Mouse (Mus musculus): ENCODE results near the gene Trio. TPM values are rescaled to one million over a fixed set of nuclear protein-coding genes. Genes with fewer than 3 reads are reported as not detected.
A peak's percentile ranks its signal among the peaks of the same experiment; 100 is the strongest.

Gene Trio
- total and polyA plus RNA-seq, 2 experiments from 2014 or later: 21.9 to 214 TPM

DNA sequence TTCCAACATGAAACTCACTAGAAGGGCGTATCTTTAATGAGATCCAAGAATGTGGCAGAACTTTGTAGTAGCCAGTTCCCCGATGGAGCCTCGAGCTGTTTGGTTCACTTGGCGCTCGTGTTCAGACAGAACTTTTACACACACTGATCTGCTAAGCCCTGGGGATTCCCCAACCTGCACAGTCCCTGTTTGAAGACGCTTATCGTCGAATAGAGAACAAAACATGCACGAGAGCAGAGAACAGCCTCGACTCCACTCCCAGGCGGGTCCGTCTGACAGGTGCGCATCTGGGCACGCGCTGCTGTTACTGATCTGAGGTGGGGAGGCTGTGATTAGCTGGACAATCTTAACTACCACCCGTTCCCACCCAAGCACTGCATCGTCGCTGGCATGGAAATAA, 98.7 kb downstream of the Trio start:
- Histone ChIP-seq H3K4me3 (ENCODE audit: low read depth, low read length) (no peak overlapping the region), H3K9me3 (ENCODE audit: low read length) (no peaks in the 10 kb centered on the region), H3K27me3 (ENCODE audit: insufficient read depth, low read length) (no peaks in the 10 kb centered on the region), H3K9ac (no peak overlapping the region), H3K27ac (ENCODE audit: low read depth, low read length) (no peak overlapping the region), H3K36me3 (ENCODE audit: insufficient read depth) (no peaks in the 10 kb centered on the region), H3K4me2 (ENCODE audit: low read depth) (no peak overlapping the region), H3K4me1 (ENCODE audit: insufficient read depth) (peaks cover 16% of the 10 kb centered on the region)
- TF ChIP-seq CTCF (IDR thresholded peaks at IDR 0.05; ENCODE audit: low read depth): no peak
- DNase-seq (no peak), ATAC-seq (no peak)
- 72% methylated on average over 18 of the region's 18 CpGs for WGBS

DNA sequence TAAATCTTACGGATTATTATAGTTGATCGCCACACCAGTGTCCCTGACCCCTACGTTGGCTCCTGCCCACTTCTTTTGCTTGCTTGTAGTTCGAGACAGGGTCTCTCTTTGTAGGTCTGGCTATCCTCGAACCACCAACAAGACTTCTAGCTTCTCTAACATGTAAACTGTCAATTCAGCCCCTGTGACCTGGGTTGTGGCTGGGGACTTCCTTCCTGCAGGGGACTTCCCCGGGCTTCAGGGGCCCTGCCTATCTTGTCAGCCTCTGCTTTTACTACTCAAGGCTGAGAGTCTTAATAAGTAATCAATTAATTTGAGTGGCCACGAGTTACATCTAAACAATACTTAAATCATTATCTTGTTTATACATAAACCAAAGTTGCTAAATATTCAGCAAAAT, 99.2 kb downstream of the Trio start:
- no peak overlapping the region for H3K4me2 ChIP-seq (ENCODE audit: low read depth)
- no peaks in the 10 kb centered on the region for H3K27me3 ChIP-seq (ENCODE audit: insufficient read depth, low read length)
- H3K9ac ChIP-seq: no peak overlapping the region
- no peak overlapping the region for H3K27ac ChIP-seq (ENCODE audit: low read depth, low read length)
- ATAC-seq (no peak), DNase-seq (no peak)
- WGBS: 78% methylated on average over 7 of the region's 7 CpGs
- H3K9me3 ChIP-seq (ENCODE audit: low read length): no peaks in the 10 kb centered on the region
- H3K4me1 ChIP-seq (ENCODE audit: insufficient read depth): peaks cover 16% of the 10 kb centered on the region
- H3K4me3 ChIP-seq (ENCODE audit: low read depth, low read length): no peak overlapping the region
- H3K36me3 ChIP-seq (ENCODE audit: insufficient read depth): no peaks in the 10 kb centered on the region
- no peak for TF ChIP-seq CTCF (IDR thresholded peaks at IDR 0.05; ENCODE audit: low read depth)

DNA sequence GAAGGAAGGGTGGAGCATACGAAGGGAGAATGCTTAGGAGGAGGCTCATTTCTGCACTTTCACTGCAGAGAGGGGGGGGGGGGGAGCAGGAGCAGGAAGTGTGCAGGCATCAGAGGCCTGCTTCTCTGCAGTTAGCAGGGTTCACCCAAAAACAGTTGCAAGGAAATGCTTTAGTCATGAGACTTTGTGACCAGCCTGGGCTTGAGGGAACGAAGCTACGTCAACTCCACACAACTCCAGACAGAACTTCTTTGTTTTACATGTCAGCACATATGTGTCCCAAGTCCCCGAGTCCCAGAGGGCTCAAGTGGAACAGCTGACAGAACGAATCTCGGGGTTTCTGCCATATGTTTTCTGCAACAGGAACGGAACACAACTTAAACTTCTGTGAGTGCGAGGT, 99.8 kb downstream of the Trio start:
- 38% methylated on average over 8 of the region's 8 CpGs for WGBS
- DNase-seq: no peak
- no peak for TF ChIP-seq CTCF (IDR thresholded peaks at IDR 0.05; ENCODE audit: low read depth)
- H3K27ac ChIP-seq (ENCODE audit: low read depth, low read length): peak overlapping the region; percentile 30; the same call in 1 of the 2 replicates
- H3K4me3 ChIP-seq (ENCODE audit: low read depth, low read length): no peak overlapping the region
- H3K9me3 ChIP-seq (ENCODE audit: low read length): no peaks in the 10 kb centered on the region
- no peak for ATAC-seq
- no peak overlapping the region for H3K9ac ChIP-seq
- no peaks in the 10 kb centered on the region for H3K36me3 ChIP-seq (ENCODE audit: insufficient read depth)
- H3K4me2 ChIP-seq (ENCODE audit: low read depth): no peak overlapping the region
- H3K27me3 ChIP-seq (ENCODE audit: insufficient read depth, low read length): no peaks in the 10 kb centered on the region
- H3K4me1 ChIP-seq (ENCODE audit: insufficient read depth): peaks cover 16% of the 10 kb centered on the region

DNA sequence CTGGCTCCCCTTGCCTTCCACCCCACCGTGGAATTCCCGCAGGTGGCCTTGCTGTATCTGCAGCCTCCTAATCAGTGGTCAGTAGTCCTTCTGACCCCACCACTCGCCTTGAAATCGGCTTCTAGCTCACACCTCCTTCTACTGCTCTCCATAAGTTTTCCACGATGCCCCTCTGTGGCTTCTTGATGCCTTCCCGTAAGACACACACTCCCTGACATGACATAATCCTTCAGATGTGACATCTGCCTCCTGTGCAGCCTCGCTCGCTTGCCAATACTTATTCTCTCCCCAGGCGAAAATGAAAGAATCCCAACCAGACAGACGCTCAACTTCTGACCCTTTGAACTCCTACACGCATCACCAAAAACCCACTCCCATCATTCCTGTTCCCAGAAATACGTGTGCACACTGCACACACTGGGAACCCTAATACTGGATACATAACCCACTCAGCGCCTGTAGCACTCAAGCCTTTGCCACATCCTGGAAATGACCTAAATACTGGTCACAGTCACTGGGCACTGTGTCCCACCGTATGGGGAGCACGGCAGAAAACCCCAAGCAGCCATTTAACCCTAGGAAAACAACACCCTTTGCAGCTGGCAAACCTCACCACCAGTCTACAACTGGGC, 100.5 kb downstream of the Trio start:
- no peak overlapping the region for H3K4me3 ChIP-seq (ENCODE audit: low read depth, low read length)
- 35% methylated on average over 15 of the region's 15 CpGs for WGBS
- ATAC-seq (no peak), DNase-seq (no peak)
- no peaks in the 10 kb centered on the region for H3K27me3 ChIP-seq (ENCODE audit: insufficient read depth, low read length)
- no peaks in the 10 kb centered on the region for H3K36me3 ChIP-seq (ENCODE audit: insufficient read depth)
- H3K9me3 ChIP-seq (ENCODE audit: low read length): no peaks in the 10 kb centered on the region
- no peak overlapping the region for H3K27ac ChIP-seq (ENCODE audit: low read depth, low read length)
- TF ChIP-seq CTCF (IDR thresholded peaks at IDR 0.05; ENCODE audit: low read depth): no peak
- peaks cover 16% of the 10 kb centered on the region for H3K4me1 ChIP-seq (ENCODE audit: insufficient read depth)
- H3K4me2 ChIP-seq (ENCODE audit: low read depth): no peak overlapping the region
- H3K9ac ChIP-seq: no peak overlapping the region

DNA sequence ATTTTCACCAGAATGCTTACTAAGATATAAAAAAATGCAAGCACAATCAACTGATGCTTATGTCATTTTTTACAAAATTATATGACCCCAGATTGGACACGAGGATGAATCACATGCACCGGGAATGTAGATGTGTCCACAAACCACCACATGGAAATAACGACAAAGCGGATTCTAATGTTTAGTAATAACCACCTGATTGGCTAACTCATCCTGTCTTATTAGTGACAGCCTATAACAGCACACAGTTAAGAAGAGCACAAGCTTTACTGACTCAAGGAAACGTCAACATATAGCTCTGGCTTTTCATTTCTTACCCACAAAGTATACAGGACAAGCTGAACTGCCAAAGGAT, 101.7 kb downstream of the Trio start:
- peak overlapping the region; percentile 36 for H3K4me3 ChIP-seq (ENCODE audit: low read depth, low read length)
- H3K9me3 ChIP-seq (ENCODE audit: low read length): no peaks in the 10 kb centered on the region
- no peak for TF ChIP-seq CTCF (IDR thresholded peaks at IDR 0.05; ENCODE audit: low read depth)
- WGBS: 10% methylated on average over 5 of the region's 5 CpGs
- peak overlapping the region; percentile 45 for H3K9ac ChIP-seq
- peak overlapping the region; percentile 48 for H3K4me2 ChIP-seq (ENCODE audit: low read depth)
- DNase-seq (no peak), ATAC-seq (peak; percentile 60)
- peaks cover 16% of the 10 kb centered on the region for H3K4me1 ChIP-seq (ENCODE audit: insufficient read depth)
- peak overlapping the region; percentile 81 for H3K27ac ChIP-seq (ENCODE audit: low read depth, low read length)
- H3K36me3 ChIP-seq (ENCODE audit: insufficient read depth): no peaks in the 10 kb centered on the region
- H3K27me3 ChIP-seq (ENCODE audit: insufficient read depth, low read length): no peaks in the 10 kb centered on the region

DNA sequence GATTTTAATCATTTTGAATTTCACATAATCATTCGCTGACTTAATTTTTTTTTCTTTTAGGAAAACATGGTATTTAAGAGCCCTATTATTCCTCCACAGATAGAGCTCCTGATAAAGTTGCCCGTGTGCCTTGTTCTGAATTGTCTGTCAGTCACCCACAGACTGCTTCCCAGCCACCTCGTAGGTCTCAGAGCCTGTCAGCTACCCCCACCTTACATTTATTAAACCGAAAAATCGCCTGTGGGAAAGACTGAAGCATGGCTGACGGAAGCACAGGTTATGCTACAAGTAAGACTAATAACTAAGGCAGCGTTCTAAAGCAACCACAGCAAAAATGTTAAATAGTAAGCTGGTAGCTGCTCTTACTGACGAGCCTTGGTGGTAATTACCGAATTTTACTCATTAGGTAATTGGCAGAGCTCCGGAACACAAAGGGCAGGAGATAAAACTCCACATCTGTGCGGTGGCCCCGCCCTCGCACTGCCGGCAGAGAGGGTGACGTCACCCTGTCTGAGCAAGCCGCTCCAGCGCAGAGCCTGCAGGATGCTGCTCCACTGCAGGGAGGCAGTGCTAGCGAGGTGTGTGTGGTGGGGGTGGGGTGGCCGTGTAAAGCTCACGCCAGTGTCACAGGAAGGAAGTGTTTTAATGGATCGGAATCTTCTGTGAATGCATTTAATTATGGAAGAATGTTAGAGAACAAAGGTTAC, 102.2 kb downstream of the Trio start:
- 6% methylated on average over 21 of the region's 21 CpGs for WGBS
- no peaks in the 10 kb centered on the region for H3K36me3 ChIP-seq (ENCODE audit: insufficient read depth)

DNA sequence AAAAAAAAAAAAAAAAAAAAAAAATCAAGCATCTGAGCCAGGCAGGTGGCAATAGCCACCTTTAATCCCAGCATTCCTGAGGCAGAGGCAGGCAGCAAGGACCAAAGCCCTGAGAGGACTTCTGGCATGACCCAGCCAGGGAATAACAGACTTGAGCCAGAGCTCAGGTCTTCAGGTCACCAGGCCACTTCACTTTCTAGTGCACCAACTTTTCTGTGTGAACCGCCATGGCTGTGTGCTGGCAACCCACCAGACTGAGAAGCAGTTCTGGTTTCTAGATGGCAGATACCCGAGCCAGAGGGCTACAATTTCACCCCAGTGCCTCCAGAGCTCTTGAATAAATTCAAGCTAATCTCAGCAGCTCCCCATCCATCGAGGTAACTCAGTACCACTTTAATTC, 104.9 kb downstream of the Trio start:
- no peak overlapping the region for H3K27ac ChIP-seq (ENCODE audit: low read depth, low read length)
- WGBS: 43% methylated on average over 3 of the region's 3 CpGs
- no peak for TF ChIP-seq CTCF (IDR thresholded peaks at IDR 0.05; ENCODE audit: low read depth)
- no peak for DNase-seq
- no peak overlapping the region for H3K4me2 ChIP-seq (ENCODE audit: low read depth)
- no peaks in the 10 kb centered on the region for H3K27me3 ChIP-seq (ENCODE audit: insufficient read depth, low read length)
- H3K36me3 ChIP-seq (ENCODE audit: insufficient read depth): no peaks in the 10 kb centered on the region
- H3K9me3 ChIP-seq (ENCODE audit: low read length): no peaks in the 10 kb centered on the region
- no peak overlapping the region for H3K9ac ChIP-seq
- peaks cover 10% of the 10 kb centered on the region; the same call in 1 of the 2 replicates for H3K4me1 ChIP-seq (ENCODE audit: insufficient read depth)
- no peak for ATAC-seq
- no peak overlapping the region for H3K4me3 ChIP-seq (ENCODE audit: low read depth, low read length)

More for the DNA sequence above, 102.2 kb downstream of the Trio start:
- Histone ChIP-seq H3K4me1 (ENCODE audit: insufficient read depth) (peaks cover 16% of the 10 kb centered on the region), H3K4me2 (ENCODE audit: low read depth) (peak overlapping the region; percentile 48), H3K9ac (peak overlapping the region; percentile 45), H3K27ac (ENCODE audit: low read depth, low read length) (peak overlapping the region; percentile 81), H3K4me3 (ENCODE audit: low read depth, low read length) (peak overlapping the region; percentile 36), H3K27me3 (ENCODE audit: insufficient read depth, low read length) (no peaks in the 10 kb centered on the region), H3K9me3 (ENCODE audit: low read length) (no peaks in the 10 kb centered on the region)
- DNase-seq (peak; percentile 91), ATAC-seq (peak; percentile 97)
- peak; percentile 47 for TF ChIP-seq CTCF (IDR thresholded peaks at IDR 0.05; ENCODE audit: low read depth)
